Mouse (Mus musculus) cerebellum, postnatal 10 days (tissue): ENCODE data around the gene A3galt2.

ENCODE experiments used
- DNase-seq, 2 experiments: peaks; one replicate each; pipeline ENCODE4 v3.0.0; 2021; ENCODE audit warnings: mixed read lengths in 2 of 2

The A3galt2 gene

GRCm38 (mm10) chr4:128755064-128755463, at the start of gene A3galt2:
Gene A3galt2 (plus strand): TSS chr4:128755364.
- peak in 1 of 2 experiments; percentile 32 for DNase-seq

- DNase-seq: peak; percentile 67 to 68
Observed at GRCm38 (mm10) chr4:128706626-128707025, 48.5 kb upstream of the A3galt2 start.

- no peak for DNase-seq
Observed at GRCm38 (mm10) chr4:128707384-128707783, 47.8 kb upstream of the A3galt2 start.

GRCm38 (mm10) chr4:128709061-128709780, 45.9 kb upstream of the A3galt2 start:
- DNase-seq: peak; percentile 70 to 79

GRCm38 (mm10) chr4:128709781-128710166, 45.4 kb upstream of the A3galt2 start:
- no peak for DNase-seq

- DNase-seq: peak; percentile 82 to 90
Observed at GRCm38 (mm10) chr4:128710286-128710685, 44.9 kb upstream of the A3galt2 start.

- peak in 1 of 2 experiments; percentile 51 for DNase-seq
Observed at GRCm38 (mm10) chr4:128710800-128711199, 44.4 kb upstream of the A3galt2 start.

- DNase-seq: peak; percentile 97 to 98
Observed at GRCm38 (mm10) chr4:128711455-128712135, 43.6 kb upstream of the A3galt2 start.

GRCm38 (mm10) chr4:128712136-128712655, 43.0 kb upstream of the A3galt2 start:
- DNase-seq: peak in 1 of 2 experiments; percentile 59

GRCm38 (mm10) chr4:128712941-128713340, 42.2 kb upstream of the A3galt2 start:
- DNase-seq: peak in 1 of 2 experiments; percentile 11

GRCm38 (mm10) chr4:128715241-128716204, 39.6 kb upstream of the A3galt2 start:
- DNase-seq: peak; percentile 84 to 88

GRCm38 (mm10) chr4:128716279-128716678, 38.9 kb upstream of the A3galt2 start:
- peak in 1 of 2 experiments; percentile 19 for DNase-seq

GRCm38 (mm10) chr4:128716731-128717130, 38.4 kb upstream of the A3galt2 start:
- no peak for DNase-seq

- peak; percentile 78 to 81 for DNase-seq
Observed at GRCm38 (mm10) chr4:128720110-128720509, 35.1 kb upstream of the A3galt2 start.

GRCm38 (mm10) chr4:128721061-128721648, 34.0 kb upstream of the A3galt2 start:
- peak; percentile 85 to 90 for DNase-seq

- DNase-seq: peak; percentile 58 to 60
Observed at GRCm38 (mm10) chr4:128721761-128722160, 33.4 kb upstream of the A3galt2 start.

GRCm38 (mm10) chr4:128722932-128723331, 32.2 kb upstream of the A3galt2 start:
- peak; percentile 24 to 38 for DNase-seq

GRCm38 (mm10) chr4:128723431-128723830, 31.7 kb upstream of the A3galt2 start:
- peak in 1 of 2 experiments; percentile 47 for DNase-seq

GRCm38 (mm10) chr4:128724059-128724458, 31.1 kb upstream of the A3galt2 start:
- DNase-seq: peak; percentile 79 to 88

- peak; percentile 91 to 95 for DNase-seq
Observed at GRCm38 (mm10) chr4:128727019-128727720, 28.0 kb upstream of the A3galt2 start.

GRCm38 (mm10) chr4:128727721-128728430, 27.3 kb upstream of the A3galt2 start:
- peak; percentile 61 to 65 for DNase-seq
